ENCODE assay signal across 8 mouse cellular contexts in genomic region chr6:140853508-140853907, GRCm38 (mm10).
A peak's percentile ranks its signal among the peaks of the same experiment; 100 is the strongest.
DNase-seq lines count a peak whose midpoint lies in the region; ATAC-seq lines count a peak whose summit lies in the region.

No protein-coding gene starts in this region.

- H3K27ac ChIP-seq in forebrain, embryonic 11.5 days (ENCODE audit: low read depth, low read length): no peak overlapping the region
- no peak overlapping the region for H3K27ac ChIP-seq in forebrain, embryonic 10.5 days
- no peak overlapping the region for H3K27ac ChIP-seq in neural tube, embryonic 12.5 days

- H3K4me3 ChIP-seq in forebrain, embryonic 11.5 days (ENCODE audit: low read depth, low read length): no peak overlapping the region
- no peak overlapping the region for H3K4me3 ChIP-seq in forebrain, embryonic 10.5 days
- H3K4me3 ChIP-seq in neural tube, embryonic 12.5 days: no peak overlapping the region

- ATAC-seq in forebrain, embryonic 11.5 days (replicated peaks; ENCODE audit: low FRiP score): peak; percentile 23; the same call in 1 of the 2 replicates
- ATAC-seq in neural tube, embryonic 12.5 days (ENCODE audit: low FRiP score, low read depth): 0 out of 2 replicates have a peak, but pooled peaks have one; percentile 23

- no peaks in the 10 kb centered on the region for H3K36me3 ChIP-seq in forebrain, embryonic 11.5 days (ENCODE audit: control insufficient read depth, insufficient read depth, low read length)
- no peaks in the 10 kb centered on the region for H3K36me3 ChIP-seq in forebrain, embryonic 10.5 days (replicated peaks)
- H3K36me3 ChIP-seq in neural tube, embryonic 12.5 days: no peaks in the 10 kb centered on the region

- H3K9me3 ChIP-seq in forebrain, embryonic 11.5 days (ENCODE audit: control insufficient read depth, low read length): no peaks in the 10 kb centered on the region
- H3K9me3 ChIP-seq in forebrain, embryonic 10.5 days: no peaks in the 10 kb centered on the region
- H3K9me3 ChIP-seq in neural tube, embryonic 12.5 days: no peaks in the 10 kb centered on the region

- no peaks in the 10 kb centered on the region for H3K27me3 ChIP-seq in forebrain, embryonic 11.5 days (ENCODE audit: control insufficient read depth, insufficient read depth, low read length)
- H3K27me3 ChIP-seq in forebrain, embryonic 10.5 days (ENCODE audit: poor library complexity, severe bottlenecking): no peaks in the 10 kb centered on the region
- no peaks in the 10 kb centered on the region for H3K27me3 ChIP-seq in neural tube, embryonic 12.5 days (replicated peaks)

- peaks cover 3% of the 10 kb centered on the region; the same call in 1 of the 2 replicates for H3K4me1 ChIP-seq in forebrain, embryonic 11.5 days (replicated peaks; ENCODE audit: control insufficient read depth, insufficient read depth, low read length)
- peaks cover 44% of the 10 kb centered on the region for H3K4me1 ChIP-seq in forebrain, embryonic 10.5 days
- H3K4me1 ChIP-seq in neural tube, embryonic 12.5 days: peaks cover 14% of the 10 kb centered on the region

- no peak overlapping the region for H3K9ac ChIP-seq in forebrain, embryonic 11.5 days (ENCODE audit: low read length)
- no peak overlapping the region for H3K9ac ChIP-seq in neural tube, embryonic 12.5 days

- intact Hi-C loops in left cerebral cortex, postnatal 14 days (cut with DNase I): loop anchor here (10.0 kb wide), 1 partner anchor 89 kb away; no protein-coding TSS in a partner anchor

- DNase-seq in forebrain, embryonic 11.5 days (ENCODE audit: low spot score): peak; percentile 53
- no peak for DNase-seq in forebrain, embryonic 10.5 days (ENCODE audit: extremely low spot score, low spot score)
- no peak for DNase-seq in neural tube, embryonic 10.5 days (ENCODE audit: extremely low spot score, low spot score)
- peak; percentile 76 for DNase-seq in brain, adult 2 months (ENCODE audit: low read depth, low spot score)
- DNase-seq in gastrocnemius, postnatal 10 days: peak; percentile 63
- peak; percentile 70 to 78 for DNase-seq in left cerebral cortex, postnatal 14 days (ENCODE audit: low spot score in 2 of 2)
- peak; percentile 75 for DNase-seq in right cerebral cortex, postnatal 14 days

- H3K4me2 ChIP-seq in forebrain, embryonic 11.5 days (ENCODE audit: low read depth, low read length, severe bottlenecking): no peak overlapping the region
- H3K4me2 ChIP-seq in neural tube, embryonic 12.5 days (replicated peaks): no peak overlapping the region

- 54% methylated on average over 5 of the region's 5 CpGs for WGBS in forebrain, embryonic 11.5 days
- WGBS in forebrain, embryonic 10.5 days: 46% methylated on average over 5 of the region's 5 CpGs
- WGBS in neural tube, embryonic 12.5 days: 50% methylated on average over 5 of the region's 5 CpGs

Comparison
In these comparisons a context has a peak if more than half of its experiments do, and no peak if none do; other contexts are left out.
1. DNase-seq: peak in forebrain, embryonic 11.5 days (single experiment), brain, adult 2 months (single experiment), gastrocnemius, postnatal 10 days (single experiment), left cerebral cortex, postnatal 14 days (2 of 2) and right cerebral cortex, postnatal 14 days (single experiment); none in forebrain, embryonic 10.5 days (single experiment) and neural tube, embryonic 10.5 days (single experiment).